Mouse (Mus musculus): ENCODE results near the gene Prim2. TPM values are rescaled to one million over a fixed set of nuclear protein-coding genes. Genes with fewer than 3 reads are reported as not detected.

Gene Prim2
- polyA plus RNA-seq, 1 experiment from 2014 or later = 30.5 TPM

DNA sequence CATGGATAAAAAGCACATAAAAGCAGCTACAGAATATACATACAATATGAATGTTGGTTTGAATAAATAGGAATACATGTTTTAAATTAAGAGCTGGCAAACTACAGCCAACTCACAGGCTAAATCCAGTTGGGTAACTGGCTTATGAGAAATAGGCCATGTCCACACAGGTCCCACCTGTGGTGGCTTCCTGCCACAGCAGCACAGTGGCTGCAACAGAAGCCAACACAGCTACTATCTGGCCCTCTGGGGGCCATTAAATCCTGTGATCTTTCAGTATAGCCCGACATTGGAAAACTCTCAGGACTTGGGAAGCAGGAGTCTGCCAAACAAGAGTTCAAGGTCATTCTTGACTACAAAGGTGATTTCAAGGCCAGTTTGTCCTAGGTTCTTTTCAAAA, 167.3 kb downstream of the Prim2 start:
- 68% methylated on average over 1 of the region's 1 CpGs for WGBS
- ATAC-seq (ENCODE audit: insufficient read depth, low FRiP score) = no peak
- no peak overlapping the region for H3K27ac ChIP-seq (ENCODE audit: low read length)
- no peak overlapping the region for H3K4me2 ChIP-seq (ENCODE audit: low read depth, low read length)
- no peaks in the 10 kb centered on the region for H3K36me3 ChIP-seq (ENCODE audit: control insufficient read depth, insufficient read depth, low read length)
- no peak overlapping the region for H3K9ac ChIP-seq (ENCODE audit: low read length)
- no peaks in the 10 kb centered on the region for H3K4me1 ChIP-seq (ENCODE audit: control insufficient read depth, insufficient read depth, low read length)
- H3K4me3 ChIP-seq (replicated peaks; ENCODE audit: low read length) = no peak overlapping the region
- H3K27me3 ChIP-seq (ENCODE audit: control insufficient read depth, insufficient read depth, low read length) = no peaks in the 10 kb centered on the region
- no peaks in the 10 kb centered on the region for H3K9me3 ChIP-seq (replicated peaks; ENCODE audit: control insufficient read depth, low read length)

DNA sequence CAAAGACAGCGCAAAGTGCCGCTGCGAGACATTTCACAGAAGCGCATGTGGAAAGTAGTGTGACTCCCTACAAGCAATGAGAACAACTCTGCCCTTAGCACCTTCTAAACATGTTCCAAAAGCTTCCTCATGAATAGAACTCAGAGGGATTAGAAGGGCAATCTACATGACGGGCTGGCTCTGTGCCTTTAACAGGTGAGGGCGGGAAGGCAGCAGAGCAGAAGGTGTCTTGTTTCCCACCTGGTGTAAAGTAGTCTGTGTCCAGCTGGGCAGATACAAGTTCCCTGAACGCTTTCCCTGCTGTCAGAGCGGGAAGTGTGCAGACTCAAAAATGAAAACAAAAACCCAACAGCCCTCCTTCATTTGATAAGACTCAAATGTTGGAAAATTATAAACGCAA, 169.5 kb downstream of the Prim2 start:
- Histone ChIP-seq H3K27me3 (ENCODE audit: control insufficient read depth, insufficient read depth, low read length) (no peaks in the 10 kb centered on the region), H3K4me1 (ENCODE audit: control insufficient read depth, insufficient read depth, low read length) (0 out of 2 replicates have a peak, but pooled peaks cover 2% of the 10 kb centered on the region), H3K4me2 (ENCODE audit: low read depth, low read length) (no peak overlapping the region), H3K9ac (ENCODE audit: low read length) (no peak overlapping the region), H3K4me3 (replicated peaks; ENCODE audit: low read length) (no peak overlapping the region), H3K36me3 (ENCODE audit: control insufficient read depth, insufficient read depth, low read length) (no peaks in the 10 kb centered on the region), H3K9me3 (replicated peaks; ENCODE audit: control insufficient read depth, low read length) (no peaks in the 10 kb centered on the region), H3K27ac (ENCODE audit: low read length) (no peak overlapping the region)
- ATAC-seq (ENCODE audit: insufficient read depth, low FRiP score) = no peak
- 54% methylated on average over 9 of the region's 9 CpGs for WGBS

DNA sequence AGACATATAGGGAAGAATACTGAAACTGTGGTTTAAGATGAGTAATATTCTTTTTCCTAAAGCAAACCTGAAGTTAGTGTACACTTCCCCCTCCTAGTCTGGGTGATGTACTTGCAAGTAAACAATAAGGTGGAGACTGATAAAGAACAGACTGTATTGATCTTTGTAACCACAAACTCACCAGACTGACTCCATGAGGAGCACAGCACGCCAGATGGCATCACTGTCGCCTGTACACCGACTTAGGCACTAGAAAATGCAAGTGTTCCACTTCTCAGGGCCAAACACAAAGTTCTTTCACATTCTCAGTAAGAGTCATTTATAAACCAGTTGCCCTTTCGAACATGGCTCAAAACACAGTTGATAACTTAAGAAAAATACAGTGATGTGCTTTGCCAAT, 170.0 kb downstream of the Prim2 start:
- Histone ChIP-seq H3K9ac (ENCODE audit: low read length) (no peak overlapping the region), H3K9me3 (replicated peaks; ENCODE audit: control insufficient read depth, low read length) (no peaks in the 10 kb centered on the region), H3K4me2 (ENCODE audit: low read depth, low read length) (no peak overlapping the region), H3K27me3 (ENCODE audit: control insufficient read depth, insufficient read depth, low read length) (no peaks in the 10 kb centered on the region), H3K36me3 (ENCODE audit: control insufficient read depth, insufficient read depth, low read length) (no peaks in the 10 kb centered on the region), H3K27ac (ENCODE audit: low read length) (no peak overlapping the region), H3K4me3 (replicated peaks; ENCODE audit: low read length) (no peak overlapping the region), H3K4me1 (ENCODE audit: control insufficient read depth, insufficient read depth, low read length) (0 out of 2 replicates have a peak, but pooled peaks cover 2% of the 10 kb centered on the region)
- ATAC-seq (ENCODE audit: insufficient read depth, low FRiP score) = no peak
- WGBS = 59% methylated on average over 4 of the region's 4 CpGs

DNA sequence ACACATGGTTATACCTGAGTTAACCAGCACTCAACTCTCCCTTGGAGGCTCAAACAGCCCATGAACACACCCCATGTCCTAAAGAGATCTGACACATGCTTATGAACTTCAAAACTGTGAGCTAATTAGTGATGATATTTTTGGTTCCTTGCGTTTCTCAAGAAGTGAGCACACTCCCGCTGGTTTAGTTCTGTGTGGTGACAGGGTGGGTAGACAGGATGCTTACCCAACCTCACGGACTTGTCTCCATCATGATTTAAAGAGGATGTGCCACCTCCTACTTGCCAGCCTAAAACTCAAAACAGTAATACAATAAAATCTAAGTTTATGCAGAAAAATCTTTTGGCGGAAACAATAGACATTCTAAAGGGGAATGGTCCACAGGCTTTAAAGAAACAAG, 173.5 kb downstream of the Prim2 start:
- Histone ChIP-seq H3K4me2 (ENCODE audit: low read depth, low read length) (no peak overlapping the region), H3K9ac (ENCODE audit: low read length) (no peak overlapping the region), H3K4me1 (ENCODE audit: control insufficient read depth, insufficient read depth, low read length) (0 out of 2 replicates have a peak, but pooled peaks cover 2% of the 10 kb centered on the region), H3K9me3 (replicated peaks; ENCODE audit: control insufficient read depth, low read length) (no peaks in the 10 kb centered on the region), H3K27ac (ENCODE audit: low read length) (no peak overlapping the region), H3K27me3 (ENCODE audit: control insufficient read depth, insufficient read depth, low read length) (no peaks in the 10 kb centered on the region), H3K4me3 (replicated peaks; ENCODE audit: low read length) (no peak overlapping the region), H3K36me3 (ENCODE audit: control insufficient read depth, insufficient read depth, low read length) (no peaks in the 10 kb centered on the region)
- 83% methylated on average over 4 of the region's 4 CpGs for WGBS
- ATAC-seq (ENCODE audit: insufficient read depth, low FRiP score) = no peak

DNA sequence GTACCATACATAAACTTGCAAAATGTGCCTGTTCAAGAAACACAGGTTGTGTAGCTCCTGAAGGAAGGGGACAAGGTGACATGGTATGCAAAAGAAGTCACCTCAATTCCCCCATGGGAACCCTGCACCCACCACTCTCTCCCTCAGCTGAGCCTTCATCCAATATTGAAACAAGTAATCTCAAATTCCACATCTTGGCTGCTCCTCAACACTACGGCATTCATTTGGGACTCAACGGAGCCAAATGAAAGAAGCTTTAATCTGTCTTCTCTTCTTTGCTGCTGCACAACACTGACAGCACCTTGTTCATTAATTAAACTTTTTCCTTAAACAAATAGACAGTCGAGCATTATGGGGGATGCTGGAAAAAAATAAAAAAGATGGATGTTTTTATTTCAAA, 174.0 kb downstream of the Prim2 start:
- Histone ChIP-seq H3K4me1 (ENCODE audit: control insufficient read depth, insufficient read depth, low read length) (0 out of 2 replicates have a peak, but pooled peaks cover 2% of the 10 kb centered on the region), H3K27ac (ENCODE audit: low read length) (no peak overlapping the region), H3K4me3 (replicated peaks; ENCODE audit: low read length) (no peak overlapping the region), H3K4me2 (ENCODE audit: low read depth, low read length) (no peak overlapping the region), H3K9ac (ENCODE audit: low read length) (no peak overlapping the region), H3K9me3 (replicated peaks; ENCODE audit: control insufficient read depth, low read length) (no peaks in the 10 kb centered on the region), H3K27me3 (ENCODE audit: control insufficient read depth, insufficient read depth, low read length) (no peaks in the 10 kb centered on the region), H3K36me3 (ENCODE audit: control insufficient read depth, insufficient read depth, low read length) (no peaks in the 10 kb centered on the region)
- no peak for ATAC-seq (ENCODE audit: insufficient read depth, low FRiP score)
- WGBS = 36% methylated on average over 3 of the region's 3 CpGs

DNA sequence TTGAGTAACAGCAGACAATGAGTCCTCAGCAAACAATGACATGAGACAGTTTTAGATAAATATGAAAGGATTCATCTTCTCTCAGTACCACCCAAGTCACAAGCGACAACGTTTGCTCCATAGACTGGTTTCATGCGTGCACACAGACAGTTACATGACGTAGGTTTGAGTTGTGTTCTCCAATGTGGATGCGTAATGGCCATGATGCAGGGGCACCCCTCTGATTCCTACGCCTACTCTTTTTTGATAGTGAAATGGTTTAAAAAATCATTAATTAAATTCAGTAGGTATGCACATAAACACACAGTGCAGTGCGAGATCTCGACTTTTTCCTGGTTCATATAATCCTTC, 174.4 kb downstream of the Prim2 start:
- Histone ChIP-seq H3K9me3 (replicated peaks; ENCODE audit: control insufficient read depth, low read length) (no peaks in the 10 kb centered on the region), H3K4me1 (ENCODE audit: control insufficient read depth, insufficient read depth, low read length) (0 out of 2 replicates have a peak, but pooled peaks cover 2% of the 10 kb centered on the region), H3K36me3 (ENCODE audit: control insufficient read depth, insufficient read depth, low read length) (no peaks in the 10 kb centered on the region), H3K4me3 (replicated peaks; ENCODE audit: low read length) (no peak overlapping the region), H3K27ac (ENCODE audit: low read length) (no peak overlapping the region), H3K27me3 (ENCODE audit: control insufficient read depth, insufficient read depth, low read length) (no peaks in the 10 kb centered on the region), H3K9ac (ENCODE audit: low read length) (no peak overlapping the region), H3K4me2 (ENCODE audit: low read depth, low read length) (no peak overlapping the region)
- 79% methylated on average over 8 of the region's 8 CpGs for WGBS
- ATAC-seq (ENCODE audit: insufficient read depth, low FRiP score) = no peak

DNA sequence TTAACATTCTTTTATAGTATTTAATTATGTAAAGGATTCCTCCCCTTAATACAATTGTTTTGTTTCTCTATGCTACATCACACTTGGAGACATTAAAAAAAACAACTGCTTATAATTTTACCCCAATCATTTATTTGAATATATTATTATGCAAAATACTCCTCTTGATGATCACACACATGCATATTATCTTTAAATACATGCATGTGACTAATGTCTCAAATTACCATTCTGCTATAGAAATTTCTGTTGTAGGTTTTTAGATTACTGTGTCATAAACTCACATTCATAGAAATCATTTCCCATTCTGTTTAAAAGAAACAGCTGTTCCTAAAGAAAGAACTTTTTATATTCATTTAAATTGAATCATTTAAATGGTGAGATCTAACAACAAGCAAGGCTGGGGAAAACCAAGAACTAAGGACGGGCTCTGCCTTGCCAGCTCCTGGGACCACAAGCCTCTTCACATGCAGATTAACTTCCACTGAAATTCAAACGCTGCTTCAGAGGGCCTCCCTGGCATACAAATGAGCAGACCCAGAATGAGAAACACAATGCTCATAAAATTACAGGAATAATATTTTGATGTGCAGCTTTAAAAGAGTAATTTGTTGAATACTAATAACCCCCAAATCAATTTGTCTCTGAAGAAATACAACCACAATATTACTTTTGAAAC, 174.9 kb downstream of the Prim2 start:
- 0 out of 2 replicates have a peak, but pooled peaks cover 2% of the 10 kb centered on the region for H3K4me1 ChIP-seq (ENCODE audit: control insufficient read depth, insufficient read depth, low read length)
- H3K4me2 ChIP-seq (ENCODE audit: low read depth, low read length) = no peak overlapping the region
- no peak overlapping the region for H3K27ac ChIP-seq (ENCODE audit: low read length)
- WGBS = 60% methylated on average over 2 of the region's 2 CpGs
- no peak for ATAC-seq (ENCODE audit: insufficient read depth, low FRiP score)
- no peak overlapping the region for H3K9ac ChIP-seq (ENCODE audit: low read length)
- H3K4me3 ChIP-seq (replicated peaks; ENCODE audit: low read length) = no peak overlapping the region
- no peaks in the 10 kb centered on the region for H3K36me3 ChIP-seq (ENCODE audit: control insufficient read depth, insufficient read depth, low read length)
- no peaks in the 10 kb centered on the region for H3K9me3 ChIP-seq (replicated peaks; ENCODE audit: control insufficient read depth, low read length)
- H3K27me3 ChIP-seq (ENCODE audit: control insufficient read depth, insufficient read depth, low read length) = no peaks in the 10 kb centered on the region

DNA sequence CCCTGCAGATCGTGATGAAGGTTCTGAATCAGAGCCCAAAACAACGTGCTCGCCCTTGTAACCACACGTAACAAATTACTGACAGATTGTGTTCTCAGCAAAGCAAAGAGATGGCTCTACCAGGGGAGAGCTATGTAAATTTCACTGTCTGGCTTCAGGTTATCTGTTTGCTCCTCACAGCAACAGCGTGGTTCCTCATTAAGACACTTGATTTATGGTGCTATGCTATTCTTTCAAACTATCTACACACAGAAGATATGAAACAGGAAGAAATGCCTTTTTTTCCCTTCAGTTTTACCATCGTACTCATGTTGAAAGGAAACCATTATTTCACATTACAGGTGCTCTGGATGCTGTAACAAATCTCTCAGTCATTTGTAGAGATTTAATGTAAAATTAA, 179.4 kb downstream of the Prim2 start:
- Histone ChIP-seq H3K9me3 (replicated peaks; ENCODE audit: control insufficient read depth, low read length) (no peaks in the 10 kb centered on the region), H3K4me2 (ENCODE audit: low read depth, low read length) (no peak overlapping the region), H3K36me3 (ENCODE audit: control insufficient read depth, insufficient read depth, low read length) (no peaks in the 10 kb centered on the region), H3K4me3 (replicated peaks; ENCODE audit: low read length) (no peak overlapping the region), H3K9ac (ENCODE audit: low read length) (no peak overlapping the region), H3K27me3 (ENCODE audit: control insufficient read depth, insufficient read depth, low read length) (no peaks in the 10 kb centered on the region), H3K4me1 (ENCODE audit: control insufficient read depth, insufficient read depth, low read length) (no peaks in the 10 kb centered on the region), H3K27ac (ENCODE audit: low read length) (no peak overlapping the region)
- ATAC-seq (ENCODE audit: insufficient read depth, low FRiP score) = no peak
- 39% methylated on average over 6 of the region's 6 CpGs for WGBS

DNA sequence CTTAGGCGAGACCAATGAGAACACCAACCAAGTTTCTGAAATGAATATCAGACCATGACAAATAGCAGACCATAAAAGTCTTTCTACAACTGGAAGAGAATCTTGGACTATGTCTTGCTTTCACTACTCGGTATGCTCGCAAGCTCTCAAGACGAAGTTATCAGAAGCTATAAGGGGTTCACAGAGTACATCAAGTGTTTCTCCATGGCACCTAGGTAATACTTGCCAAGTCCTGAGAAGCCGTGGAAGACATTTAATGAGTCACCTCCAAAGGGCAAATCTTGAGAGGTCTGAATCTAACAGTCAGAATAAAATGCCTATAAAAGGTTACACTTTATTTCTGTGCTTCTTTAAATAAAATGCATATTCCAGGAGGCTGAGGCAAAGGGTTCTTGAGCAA, 181.2 kb downstream of the Prim2 start:
- H3K27me3 ChIP-seq (ENCODE audit: control insufficient read depth, insufficient read depth, low read length) = no peaks in the 10 kb centered on the region
- 92% methylated on average over 5 of the region's 5 CpGs for WGBS
- H3K4me2 ChIP-seq (ENCODE audit: low read depth, low read length) = no peak overlapping the region
- no peaks in the 10 kb centered on the region for H3K4me1 ChIP-seq (ENCODE audit: control insufficient read depth, insufficient read depth, low read length)
- ATAC-seq (ENCODE audit: insufficient read depth, low FRiP score) = no peak
- H3K27ac ChIP-seq (ENCODE audit: low read length) = no peak overlapping the region
- H3K9me3 ChIP-seq (replicated peaks; ENCODE audit: control insufficient read depth, low read length) = no peaks in the 10 kb centered on the region
- H3K4me3 ChIP-seq (replicated peaks; ENCODE audit: low read length) = no peak overlapping the region
- H3K9ac ChIP-seq (ENCODE audit: low read length) = no peak overlapping the region
- H3K36me3 ChIP-seq (ENCODE audit: control insufficient read depth, insufficient read depth, low read length) = no peaks in the 10 kb centered on the region

All from stomach, embryonic 16.5 days (tissue).